Mouse (Mus musculus) forebrain, embryonic 10.5 days (tissue): ENCODE measurements around the gene Tbl2. TPM values are rescaled to one million over a fixed set of nuclear protein-coding genes. Genes with fewer than 3 reads are reported as not detected.

Experiments used
- DNase-seq: peaks from one replicate; pipeline ENCODE4 v3.0.0-alpha.2; 2017; ENCODE audit warnings: low spot score; ENCODE audit errors: extremely low spot score
- H3K27ac ChIP-seq: fragments of 300-500 bp; sonication (generic); 2 replicates; pipeline ENCODE4 v1.5.1; 2016; ENCODE audit warnings: mild to moderate bottlenecking
- H3K27me3 ChIP-seq: fragments of 300-500 bp; sonication (generic); 2 replicates; pipeline ENCODE4 v1.6.1; 2016; ENCODE audit warnings: mild to moderate bottlenecking; ENCODE audit not compliant: poor library complexity, severe bottlenecking
- H3K36me3 ChIP-seq: fragments of 300-500 bp; sonication (generic); replicated peaks from 2 replicates; pipeline ENCODE4 v1.6.1; 2016; ENCODE audit warnings: mild to moderate bottlenecking, moderate library complexity
- H3K4me1 ChIP-seq: fragments of 300-500 bp; sonication (generic); 2 replicates; pipeline ENCODE4 v1.6.1; 2016
- H3K4me3 ChIP-seq: fragments of 300-500 bp; sonication (generic); 2 replicates; pipeline ENCODE4 v1.5.1; 2016; ENCODE audit warnings: mild to moderate bottlenecking, moderate library complexity
- H3K9me3 ChIP-seq: fragments of 300-500 bp; sonication (generic); 2 replicates; pipeline ENCODE4 v1.6.1; 2016; ENCODE audit warnings: mild to moderate bottlenecking, moderate library complexity
- WGBS: fragments of 180-500 bp; shearing (Covaris S2); methylation state at CpG from one replicate; pipeline ENCODE4 v1.1.7; 2016; 5-methylcytosine and 5-hydroxymethylcytosine counted together
- microRNA-seq: library from miRNA; unstranded; fragments of <30 nt; microRNA quantifications from one replicate; pipeline ENCODE4, GENCODE M21; 2017
- polyA plus RNA-seq: library from polyadenylated mRNA; unstranded; fragments of >200 nt; fragmentation: Nextera tagmentation; extraction: Ambion mirVana; gene quantifications from 2 replicates; pipeline ENCODE4 v1.2.1, GENCODE M21; 2016

The Tbl2 gene
- polyA plus RNA-seq, 1 experiment from 2014 or later: 23.8 TPM

DNA sequence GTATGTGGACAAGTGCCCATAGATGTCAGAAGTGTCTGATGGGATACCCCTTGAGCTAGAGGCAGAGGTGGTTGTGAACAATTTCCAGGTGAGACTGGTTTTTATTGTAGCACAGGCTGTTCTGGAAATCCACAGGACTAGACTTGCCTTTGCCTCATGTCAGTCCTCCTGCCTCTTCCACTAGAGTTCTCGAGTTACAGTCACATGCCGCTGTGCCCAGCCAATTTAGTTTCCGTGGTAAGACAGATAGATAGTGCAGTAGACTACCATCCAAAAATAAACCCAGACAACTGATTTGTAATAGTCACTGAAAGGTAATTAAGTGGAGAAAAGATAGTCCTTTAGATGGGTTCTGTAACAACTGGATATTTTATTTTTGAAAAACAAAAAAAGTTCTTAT, 53.3 kb downstream of the Tbl2 start:
- H3K9me3 ChIP-seq: no peaks in the 10 kb centered on the region
- no peak overlapping the region for H3K4me3 ChIP-seq
- no peak for DNase-seq
- no peaks in the 10 kb centered on the region for H3K27me3 ChIP-seq
- 87% methylated on average over 3 of the region's 3 CpGs for WGBS
- no peaks in the 10 kb centered on the region for H3K4me1 ChIP-seq
- peaks cover 96% of the 10 kb centered on the region for H3K36me3 ChIP-seq
- H3K27ac ChIP-seq: no peak overlapping the region

DNA sequence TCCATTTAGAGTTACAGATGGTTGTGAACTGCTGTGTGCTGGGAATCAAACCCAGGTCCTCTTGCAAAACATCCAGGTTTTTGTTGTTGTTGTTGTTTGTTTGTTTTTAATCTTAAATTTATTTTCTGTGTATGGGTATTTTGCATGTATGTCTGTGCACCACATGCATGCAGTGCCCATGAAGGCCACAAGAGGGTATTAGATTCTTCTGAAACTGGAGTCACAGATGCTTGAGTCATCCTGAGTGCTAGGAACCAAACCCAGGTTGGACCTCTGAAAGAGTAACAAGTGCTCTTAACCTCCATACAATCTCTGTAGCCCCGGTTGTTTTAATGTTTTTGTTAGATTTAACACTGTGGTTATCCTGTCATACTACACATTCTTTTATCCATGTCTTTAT, 58.7 kb downstream of the Tbl2 start:
- Histone ChIP-seq H3K4me1 (no peaks in the 10 kb centered on the region), H3K27me3 (no peaks in the 10 kb centered on the region), H3K9me3 (no peaks in the 10 kb centered on the region), H3K36me3 (peaks cover 99% of the 10 kb centered on the region), H3K27ac (no peak overlapping the region), H3K4me3 (no peak overlapping the region)
- no peak for DNase-seq
- WGBS: 95% methylated on average over 1 of the region's 1 CpGs

Small RNA genes within 50 kb of the gene (microRNA-seq; reads per million reads assigned to microRNA genes)
- gene Gm25315: not detected

Other genes with a start within 250 kb of the Tbl2 start
- gene Tmem270, start 242.9 kb upstream of the Tbl2 start, polyA plus RNA-seq: not detected in 2 replicates
- 2.0 and 4.9 TPM in 2 replicates for gene Cldn13, start 234.1 kb upstream of the Tbl2 start, polyA plus RNA-seq
- gene Mettl27, start 217.3 kb upstream of the Tbl2 start, polyA plus RNA-seq: 10.3 and 11.8 TPM in 2 replicates
- 6.2 and 6.3 TPM in 2 replicates for gene Cldn4, start 202.7 kb upstream of the Tbl2 start, polyA plus RNA-seq
- gene Cldn3, start 163.4 kb upstream of the Tbl2 start, polyA plus RNA-seq: 10.8 and 14.9 TPM in 2 replicates
- gene Abhd11, start 140.5 kb upstream of the Tbl2 start, polyA plus RNA-seq: 40.1 and 40.8 TPM in 2 replicates
- 8.7 and 10.0 TPM in 2 replicates for gene Stx1a, start 126.2 kb upstream of the Tbl2 start, polyA plus RNA-seq
- gene Dnajc30, start 85.5 kb upstream of the Tbl2 start, polyA plus RNA-seq: 25.0 and 26.1 TPM in 2 replicates
- 172 and 176 TPM in 2 replicates for gene Bud23, start 84.7 kb upstream of the Tbl2 start, polyA plus RNA-seq
- gene Vps37d, start 71.4 kb upstream of the Tbl2 start, polyA plus RNA-seq: 6.6 and 7.7 TPM in 2 replicates
- 4.0 and 4.1 TPM in 2 replicates for gene Mlxipl, start 59.8 kb upstream of the Tbl2 start, polyA plus RNA-seq
- gene Bcl7b, start 18.6 kb downstream of the Tbl2 start, polyA plus RNA-seq: 43.3 and 44.4 TPM in 2 replicates
- 58.0 and 59.1 TPM in 2 replicates for gene Baz1b, start 37.6 kb downstream of the Tbl2 start, polyA plus RNA-seq
- gene Fzd9, start 101.6 kb downstream of the Tbl2 start, polyA plus RNA-seq: 13.6 and 14.1 TPM in 2 replicates
- gene Fkbp6, start 200.4 kb downstream of the Tbl2 start, polyA plus RNA-seq: 0.22 TPM in 1 of 2 replicates, not detected in the other
- gene Trim50, start 203.6 kb downstream of the Tbl2 start, polyA plus RNA-seq: not detected in 2 replicates
- 49.7 and 51.2 TPM in 2 replicates for gene Nsun5, start 220.3 kb downstream of the Tbl2 start, polyA plus RNA-seq
- 19.5 and 20.4 TPM in 2 replicates for gene Pom121, start 244.9 kb downstream of the Tbl2 start, polyA plus RNA-seq